Mouse (Mus musculus): Measurements from ENCODE around the gene Ablim1. TPM values are rescaled to one million over a fixed set of nuclear protein-coding genes. Genes with fewer than 3 reads are reported as not detected.

The Ablim1 gene
- total and polyA plus RNA-seq, 2 experiments from 2014 or later, result 44.7 to 71.7 TPM

GRCm38 (mm10) chr19:57123503-57124137, 191.1 kb downstream of the Ablim1 start:
- peak; percentile 82 for ATAC-seq
- Histone ChIP-seq H3K36me3 (ENCODE audit: insufficient read depth, low read length) (no peaks in the 10 kb centered on the region), H3K9me3 (ENCODE audit: low read length) (no peaks in the 10 kb centered on the region), H3K9ac (replicated peaks; ENCODE audit: low read length) (no peak overlapping the region), H3K4me3 (ENCODE audit: low read length) (no peak overlapping the region), H3K27me3 (ENCODE audit: insufficient read depth, low read length) (no peaks in the 10 kb centered on the region), H3K4me1 (ENCODE audit: insufficient read depth, low read length) (peaks cover 13% of the 10 kb centered on the region; the same call in 1 of the 2 replicates), H3K4me2 (ENCODE audit: low read depth, low read length) (no peak overlapping the region), H3K27ac (peak overlapping the region; percentile 67)
- 51% methylated on average over 11 of the region's 11 CpGs for WGBS
- TF ChIP-seq CTCF (IDR thresholded peaks at IDR 0.05; ENCODE audit: low read depth), result no peak
- peak; percentile 82 for DNase-seq (ENCODE audit: low spot score)

- H3K9ac ChIP-seq (replicated peaks; ENCODE audit: low read length), result no peak overlapping the region
- no peak overlapping the region for H3K4me2 ChIP-seq (ENCODE audit: low read depth, low read length)
- DNase-seq (ENCODE audit: low spot score) (no peak), ATAC-seq (no peak)
- no peak overlapping the region for H3K4me3 ChIP-seq (ENCODE audit: low read length)
- H3K9me3 ChIP-seq (ENCODE audit: low read length), result no peaks in the 10 kb centered on the region
- peaks cover 19% of the 10 kb centered on the region for H3K4me1 ChIP-seq (ENCODE audit: insufficient read depth, low read length)
- no peak overlapping the region for H3K27ac ChIP-seq
- WGBS, result 90% methylated on average over 3 of the region's 3 CpGs
- no peaks in the 10 kb centered on the region for H3K27me3 ChIP-seq (ENCODE audit: insufficient read depth, low read length)
- H3K36me3 ChIP-seq (ENCODE audit: insufficient read depth, low read length), result no peaks in the 10 kb centered on the region
- no peak for TF ChIP-seq CTCF (IDR thresholded peaks at IDR 0.05; ENCODE audit: low read depth)
These were observed 192.5 kb downstream of the Ablim1 start for GRCm38 (mm10) chr19:57122261-57122660.

GRCm38 (mm10) chr19:57121036-57121435, 193.7 kb downstream of the Ablim1 start:
- no peak for ATAC-seq
- 86% methylated on average over 4 of the region's 4 CpGs for WGBS
- Histone ChIP-seq H3K4me3 (ENCODE audit: low read length) (no peak overlapping the region), H3K9ac (replicated peaks; ENCODE audit: low read length) (no peak overlapping the region), H3K36me3 (ENCODE audit: insufficient read depth, low read length) (no peaks in the 10 kb centered on the region), H3K27me3 (ENCODE audit: insufficient read depth, low read length) (no peaks in the 10 kb centered on the region), H3K4me2 (ENCODE audit: low read depth, low read length) (no peak overlapping the region), H3K27ac (no peak overlapping the region), H3K9me3 (ENCODE audit: low read length) (no peaks in the 10 kb centered on the region), H3K4me1 (ENCODE audit: insufficient read depth, low read length) (peaks cover 24% of the 10 kb centered on the region)
- no peak for DNase-seq (ENCODE audit: low spot score)
- no peak for TF ChIP-seq CTCF (IDR thresholded peaks at IDR 0.05; ENCODE audit: low read depth)

GRCm38 (mm10) chr19:57119661-57120060, 195.1 kb downstream of the Ablim1 start:
- Histone ChIP-seq H3K9ac (replicated peaks; ENCODE audit: low read length) (no peak overlapping the region), H3K36me3 (ENCODE audit: insufficient read depth, low read length) (no peaks in the 10 kb centered on the region), H3K4me3 (ENCODE audit: low read length) (no peak overlapping the region), H3K27ac (0 out of 2 replicates have a peak overlapping the region, but pooled peaks have one; percentile 68), H3K9me3 (ENCODE audit: low read length) (no peaks in the 10 kb centered on the region), H3K27me3 (ENCODE audit: insufficient read depth, low read length) (no peaks in the 10 kb centered on the region), H3K4me1 (ENCODE audit: insufficient read depth, low read length) (peaks cover 24% of the 10 kb centered on the region), H3K4me2 (ENCODE audit: low read depth, low read length) (no peak overlapping the region; the same call in 1 of the 2 replicates)
- TF ChIP-seq CTCF (IDR thresholded peaks at IDR 0.05; ENCODE audit: low read depth), result no peak
- ATAC-seq, result no peak
- 78% methylated on average over 3 of the region's 3 CpGs for WGBS
- DNase-seq (ENCODE audit: low spot score), result no peak

GRCm38 (mm10) chr19:57118785-57119565, 195.7 kb downstream of the Ablim1 start:
- H3K9me3 ChIP-seq (ENCODE audit: low read length), result no peaks in the 10 kb centered on the region
- peak overlapping the region; percentile 43 for H3K4me2 ChIP-seq (ENCODE audit: low read depth, low read length)
- WGBS, result 38% methylated on average over 22 of the region's 22 CpGs
- DNase-seq (ENCODE audit: low spot score) (peak; percentile 80), ATAC-seq (peak; percentile 67)
- H3K4me1 ChIP-seq (ENCODE audit: insufficient read depth, low read length), result peaks cover 24% of the 10 kb centered on the region
- TF ChIP-seq CTCF (IDR thresholded peaks at IDR 0.05; ENCODE audit: low read depth), result no peak
- peak overlapping the region; percentile 68 for H3K27ac ChIP-seq
- no peaks in the 10 kb centered on the region for H3K36me3 ChIP-seq (ENCODE audit: insufficient read depth, low read length)
- peak overlapping the region; percentile 20 for H3K4me3 ChIP-seq (ENCODE audit: low read length)
- H3K9ac ChIP-seq (replicated peaks; ENCODE audit: low read length), result peak overlapping the region; percentile 30; the same call in 1 of the 2 replicates
- H3K27me3 ChIP-seq (ENCODE audit: insufficient read depth, low read length), result no peaks in the 10 kb centered on the region

- no peak for TF ChIP-seq CTCF (IDR thresholded peaks at IDR 0.05; ENCODE audit: low read depth)
- H3K4me1 ChIP-seq (ENCODE audit: insufficient read depth, low read length), result peaks cover 20% of the 10 kb centered on the region
- H3K9me3 ChIP-seq (ENCODE audit: low read length), result no peaks in the 10 kb centered on the region
- ATAC-seq, result no peak
- peak overlapping the region; percentile 20 for H3K4me3 ChIP-seq (ENCODE audit: low read length)
- H3K27ac ChIP-seq, result 0 out of 2 replicates have a peak overlapping the region, but pooled peaks have one; percentile 20
- no peaks in the 10 kb centered on the region for H3K27me3 ChIP-seq (ENCODE audit: insufficient read depth, low read length)
- H3K36me3 ChIP-seq (ENCODE audit: insufficient read depth, low read length), result no peaks in the 10 kb centered on the region
- DNase-seq (ENCODE audit: low spot score), result no peak
- H3K9ac ChIP-seq (replicated peaks; ENCODE audit: low read length), result no peak overlapping the region
- H3K4me2 ChIP-seq (ENCODE audit: low read depth, low read length), result peak overlapping the region; percentile 43
- WGBS, result 48% methylated on average over 6 of the region's 6 CpGs
These were observed 197.0 kb downstream of the Ablim1 start for GRCm38 (mm10) chr19:57117751-57118150.

Data from hindbrain, postnatal 0 days (tissue).